Mouse (Mus musculus) liver, embryonic 13.5 days (tissue): ENCODE measurements around the gene Grin2a. TPM values are rescaled to one million over a fixed set of nuclear protein-coding genes. Genes with fewer than 3 reads are reported as not detected.

ENCODE experiments used
- ATAC-seq: fragments of 200-750 bp; cut with Nextera tagmentation; 2 replicates; pipeline ENCODE4 v1.8.0; 2017; ENCODE audit warnings: low read depth, mild to moderate bottlenecking, moderate number of reproducible peaks, moderate library complexity
- DNase-seq: peaks from one replicate; pipeline ENCODE4 v3.0.0; 2022
- H3K27ac ChIP-seq: fragments of 300-500 bp; sonication (generic); 2 replicates; pipeline ENCODE4 v1.5.1; 2015; ENCODE audit warnings: moderate library complexity, mild to moderate bottlenecking, inconsistent platforms
- H3K27me3 ChIP-seq: fragments of 300-500 bp; sonication (generic); 2 replicates; pipeline ENCODE4 v1.6.1; 2015; ENCODE audit warnings: mild to moderate bottlenecking, inconsistent platforms
- H3K36me3 ChIP-seq: fragments of 300-500 bp; sonication (generic); 2 replicates; pipeline ENCODE4 v1.6.1; 2015; ENCODE audit warnings: mild to moderate bottlenecking, inconsistent platforms
- H3K4me1 ChIP-seq: fragments of 300-500 bp; sonication (generic); replicated peaks from 2 replicates; pipeline ENCODE4 v1.6.1; 2015; ENCODE audit warnings: inconsistent platforms
- H3K4me2 ChIP-seq: fragments of 300-500 bp; sonication (generic); 2 replicates; pipeline ENCODE4 v1.6.1; 2015; ENCODE audit warnings: inconsistent platforms, mild to moderate bottlenecking, moderate library complexity
- H3K4me3 ChIP-seq: fragments of 300-500 bp; sonication (generic); replicated peaks from 2 replicates; pipeline ENCODE4 v1.5.1; 2015; ENCODE audit warnings: mild to moderate bottlenecking, inconsistent platforms
- H3K9ac ChIP-seq: fragments of 300-500 bp; sonication (generic); 2 replicates; pipeline ENCODE4 v1.6.1; 2015; ENCODE audit warnings: mild to moderate bottlenecking, inconsistent platforms
- H3K9me3 ChIP-seq: fragments of 300-500 bp; sonication (generic); replicated peaks from 2 replicates; pipeline ENCODE4 v1.6.1; 2016; ENCODE audit warnings: inconsistent platforms
- WGBS: fragments of 180-500 bp; shearing (Covaris S2); methylation state at CpG from one replicate; pipeline ENCODE4 v1.1.7; 2015; ENCODE audit not compliant: insufficient replicate concordance; 5-methylcytosine and 5-hydroxymethylcytosine counted together
- polyA plus RNA-seq: library from polyadenylated mRNA; unstranded; fragments of >200 nt; fragmentation: Nextera tagmentation; extraction: Ambion mirVana; gene quantifications from 2 replicates; pipeline ENCODE4 v1.2.1, GENCODE M21; 2015

Gene Grin2a
- polyA plus RNA-seq, 1 experiment from 2014 or later: 0.01 TPM

DNA sequence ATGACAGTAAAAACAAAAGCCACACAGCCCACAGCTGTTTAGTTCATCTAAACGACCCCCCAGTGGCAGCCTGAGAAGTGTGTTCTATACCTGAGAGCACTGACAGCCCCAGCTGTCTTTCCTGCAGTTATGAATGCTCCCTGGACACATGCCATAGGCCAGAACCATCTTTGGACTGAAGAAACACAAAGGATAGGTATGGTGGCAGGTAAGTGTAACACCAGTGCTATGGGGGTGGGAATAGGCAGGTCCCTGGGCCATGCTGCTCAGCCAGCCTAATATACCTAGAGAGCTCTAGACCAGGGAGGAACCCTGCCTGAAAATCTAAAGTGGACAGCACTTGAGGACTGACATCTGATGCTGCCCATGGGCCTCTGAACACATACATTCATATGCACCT lies 93.9 kb downstream of the Grin2a start:
- DNase-seq: no peak
- Histone ChIP-seq H3K4me2 (no peak overlapping the region), H3K4me3 (no peak overlapping the region), H3K9me3 (no peaks in the 10 kb centered on the region), H3K36me3 (no peaks in the 10 kb centered on the region), H3K4me1 (no peaks in the 10 kb centered on the region), H3K9ac (no peak overlapping the region), H3K27me3 (no peaks in the 10 kb centered on the region), H3K27ac (no peak overlapping the region)
- no peak for ATAC-seq
- 24% methylated on average over 1 of the region's 1 CpGs for WGBS

DNA sequence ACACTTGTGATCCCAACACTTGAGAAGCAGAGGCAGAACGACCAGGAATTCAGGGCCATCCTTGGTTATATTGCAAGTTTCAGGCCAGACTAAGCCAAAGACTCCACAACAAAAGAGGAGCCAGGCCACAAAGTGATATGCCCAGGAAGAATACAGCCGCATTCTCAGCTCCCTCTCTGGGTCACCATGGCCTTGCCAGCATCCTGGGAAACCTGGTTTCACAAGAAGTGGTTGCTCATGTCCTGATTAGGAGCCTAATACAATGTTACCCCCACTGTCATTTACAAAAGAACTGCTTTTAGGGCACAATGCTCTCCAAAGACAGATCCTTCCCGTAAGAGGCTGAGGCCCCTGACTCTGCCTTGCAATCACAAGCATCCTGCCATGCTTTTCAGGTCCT lies 94.4 kb downstream of the Grin2a start:
- Histone ChIP-seq H3K4me2 (no peak overlapping the region), H3K36me3 (no peaks in the 10 kb centered on the region), H3K4me3 (no peak overlapping the region), H3K4me1 (no peaks in the 10 kb centered on the region), H3K9me3 (no peaks in the 10 kb centered on the region), H3K27ac (no peak overlapping the region), H3K9ac (no peak overlapping the region), H3K27me3 (no peaks in the 10 kb centered on the region)
- ATAC-seq (no peak), DNase-seq (no peak)
- WGBS: 46% methylated on average over 3 of the region's 3 CpGs

DNA sequence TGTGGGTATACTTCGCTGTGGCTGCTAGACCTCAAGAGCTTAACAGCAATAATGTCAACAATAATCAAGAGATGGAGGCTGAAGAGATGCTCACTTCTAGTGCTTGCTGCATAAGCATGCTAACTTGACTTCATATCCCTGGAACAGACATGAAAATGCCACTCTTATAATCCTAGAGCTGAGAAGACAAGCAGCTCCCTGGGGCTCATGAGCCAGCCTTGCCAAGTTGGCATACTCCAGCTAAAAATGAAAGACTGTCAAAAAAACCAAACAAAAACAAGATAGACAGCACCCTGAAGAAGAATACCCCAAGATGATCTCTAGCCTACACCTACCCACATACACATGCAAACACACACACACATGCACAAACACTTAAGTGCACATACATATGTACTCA lies 95.2 kb downstream of the Grin2a start:
- Histone ChIP-seq H3K27ac (no peak overlapping the region), H3K9ac (no peak overlapping the region), H3K4me2 (no peak overlapping the region), H3K36me3 (no peaks in the 10 kb centered on the region), H3K4me3 (no peak overlapping the region), H3K9me3 (no peaks in the 10 kb centered on the region), H3K4me1 (no peaks in the 10 kb centered on the region), H3K27me3 (no peaks in the 10 kb centered on the region)
- ATAC-seq (no peak), DNase-seq (no peak)
- WGBS: 73% methylated on average over 1 of the region's 1 CpGs

DNA sequence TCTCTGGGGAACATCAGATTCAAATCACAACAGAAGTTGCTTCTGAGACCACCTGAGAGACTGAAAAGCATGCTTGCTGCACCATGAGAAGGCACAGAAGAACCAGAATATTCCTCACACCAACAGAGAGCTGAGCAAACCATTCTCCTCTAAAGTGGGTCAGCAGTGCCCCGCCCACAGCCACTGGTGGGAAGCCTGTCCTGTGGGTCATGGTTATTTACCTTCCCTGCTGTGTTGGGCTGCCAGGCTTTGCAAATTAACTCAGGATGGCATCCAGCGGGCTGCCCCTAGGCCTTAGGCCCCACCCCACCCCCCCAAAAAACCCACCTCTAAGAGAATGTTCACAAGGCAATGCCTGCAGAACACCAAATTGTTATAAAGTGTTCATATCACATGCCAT lies 96.2 kb downstream of the Grin2a start:
- DNase-seq (no peak), ATAC-seq (no peak)
- no peaks in the 10 kb centered on the region for H3K9me3 ChIP-seq
- no peaks in the 10 kb centered on the region for H3K36me3 ChIP-seq
- no peaks in the 10 kb centered on the region for H3K27me3 ChIP-seq
- H3K4me3 ChIP-seq: no peak overlapping the region
- no peak overlapping the region for H3K9ac ChIP-seq
- no peaks in the 10 kb centered on the region for H3K4me1 ChIP-seq
- 40% methylated on average over 2 of the region's 2 CpGs for WGBS
- H3K4me2 ChIP-seq: no peak overlapping the region
- H3K27ac ChIP-seq: no peak overlapping the region

DNA sequence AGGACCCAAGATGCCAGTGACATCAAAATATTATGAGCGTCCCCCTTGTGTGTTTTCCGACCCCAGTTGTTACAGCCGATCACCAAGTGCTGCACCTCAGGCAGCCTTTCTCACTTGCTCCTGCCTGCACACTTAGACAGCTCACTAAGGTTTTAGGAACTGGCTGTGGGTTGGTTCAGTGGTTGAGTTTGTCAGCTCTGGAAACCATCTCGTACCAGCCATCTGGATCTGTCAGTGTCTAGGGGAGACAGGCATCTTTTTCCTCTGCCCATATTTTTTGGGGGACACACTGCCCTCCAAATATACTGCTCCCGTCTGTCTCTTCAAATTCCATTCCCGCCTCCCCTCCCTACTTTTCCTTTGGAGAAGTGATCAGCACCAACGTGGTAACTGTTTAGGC lies 99.8 kb downstream of the Grin2a start:
- no peak overlapping the region for H3K27ac ChIP-seq

DNA sequence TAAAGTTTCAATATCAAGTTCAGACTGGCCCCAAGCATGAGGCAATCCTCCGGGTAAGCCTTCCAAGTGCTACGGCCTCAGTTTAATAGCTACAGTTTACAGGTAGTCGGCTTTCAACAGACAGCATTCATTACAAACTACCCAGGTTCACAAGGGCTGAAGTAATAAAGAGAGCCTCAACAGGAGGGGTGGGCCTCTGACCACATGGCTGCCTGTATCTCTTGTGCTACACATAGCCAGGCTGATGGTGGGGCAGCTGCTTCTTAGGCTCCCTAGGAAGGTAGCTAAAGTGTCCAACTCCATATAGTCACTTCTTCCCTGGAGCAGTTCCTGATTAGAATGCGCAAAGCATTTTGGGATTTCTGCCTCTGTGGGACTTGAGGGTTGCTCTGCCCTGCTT lies 109.2 kb downstream of the Grin2a start:
- no peak overlapping the region for H3K27ac ChIP-seq
- no peak for ATAC-seq
- 68% methylated on average over 4 of the region's 4 CpGs for WGBS
- no peaks in the 10 kb centered on the region for H3K27me3 ChIP-seq
- DNase-seq: no peak
- no peak overlapping the region for H3K9ac ChIP-seq
- H3K36me3 ChIP-seq: no peaks in the 10 kb centered on the region
- no peaks in the 10 kb centered on the region for H3K4me1 ChIP-seq
- H3K9me3 ChIP-seq: no peaks in the 10 kb centered on the region
- H3K4me2 ChIP-seq: no peak overlapping the region
- H3K4me3 ChIP-seq: no peak overlapping the region

More for the DNA sequence above, 99.8 kb downstream of the Grin2a start:
- WGBS: 68% methylated on average over 7 of the region's 7 CpGs
- ATAC-seq: no peak
- no peaks in the 10 kb centered on the region for H3K36me3 ChIP-seq
- no peak overlapping the region for H3K4me3 ChIP-seq
- H3K4me1 ChIP-seq: no peaks in the 10 kb centered on the region
- H3K27me3 ChIP-seq: no peaks in the 10 kb centered on the region
- no peak overlapping the region for H3K9ac ChIP-seq
- H3K9me3 ChIP-seq: no peaks in the 10 kb centered on the region
- no peak overlapping the region for H3K4me2 ChIP-seq
- no peak for DNase-seq

DNA sequence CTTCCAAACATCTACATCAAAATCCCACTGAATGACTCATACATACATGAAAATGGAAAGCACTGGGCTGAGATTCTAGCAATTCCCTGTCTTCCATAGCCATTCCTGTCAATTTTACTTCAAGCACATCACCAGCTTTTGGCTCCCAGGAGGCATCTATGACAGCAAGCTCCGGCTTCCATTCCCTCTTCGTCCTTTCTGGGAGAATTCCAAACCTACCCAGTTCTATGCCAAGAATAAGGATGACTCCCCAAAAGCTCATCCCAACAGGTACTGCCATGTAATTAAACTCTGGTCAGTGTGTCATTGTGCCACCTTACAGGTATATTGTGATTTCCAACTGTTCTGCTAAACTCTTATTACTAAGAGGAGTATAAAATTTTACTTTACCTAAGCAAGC lies 111.2 kb downstream of the Grin2a start:
- H3K4me1 ChIP-seq: no peaks in the 10 kb centered on the region
- H3K27me3 ChIP-seq: no peaks in the 10 kb centered on the region
- H3K4me3 ChIP-seq: no peak overlapping the region
- no peak overlapping the region for H3K9ac ChIP-seq
- DNase-seq (no peak), ATAC-seq (no peak)
- H3K36me3 ChIP-seq: no peaks in the 10 kb centered on the region
- 76% methylated on average over 2 of the region's 2 CpGs for WGBS
- H3K4me2 ChIP-seq: no peak overlapping the region
- no peak overlapping the region for H3K27ac ChIP-seq
- no peaks in the 10 kb centered on the region for H3K9me3 ChIP-seq

DNA sequence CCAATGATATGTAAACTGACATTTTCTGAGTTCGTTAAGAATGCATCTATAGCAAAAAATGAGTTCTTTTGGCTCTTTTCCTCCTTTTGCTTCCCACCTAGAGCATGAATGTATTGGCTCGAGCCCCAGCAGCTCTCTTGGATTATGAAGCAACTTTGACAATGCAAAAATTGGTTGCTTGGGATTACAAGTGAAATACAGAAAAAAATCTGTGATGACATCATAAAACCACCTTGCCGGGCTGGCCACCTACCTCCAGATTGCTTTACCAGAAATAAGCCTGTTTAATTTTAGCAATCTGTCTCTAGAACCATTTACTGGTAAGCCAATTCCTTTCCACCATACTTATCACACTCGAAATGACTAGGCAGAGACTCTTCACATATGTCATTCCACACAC lies 112.9 kb downstream of the Grin2a start:
- Histone ChIP-seq H3K9me3 (0 out of 2 replicates have a peak, but pooled peaks cover 4% of the 10 kb centered on the region), H3K9ac (no peak overlapping the region), H3K27ac (no peak overlapping the region), H3K4me1 (no peaks in the 10 kb centered on the region), H3K36me3 (no peaks in the 10 kb centered on the region), H3K4me2 (no peak overlapping the region), H3K27me3 (no peaks in the 10 kb centered on the region), H3K4me3 (no peak overlapping the region)
- WGBS: 48% methylated on average over 4 of the region's 4 CpGs
- no peak for ATAC-seq
- DNase-seq: no peak

DNA sequence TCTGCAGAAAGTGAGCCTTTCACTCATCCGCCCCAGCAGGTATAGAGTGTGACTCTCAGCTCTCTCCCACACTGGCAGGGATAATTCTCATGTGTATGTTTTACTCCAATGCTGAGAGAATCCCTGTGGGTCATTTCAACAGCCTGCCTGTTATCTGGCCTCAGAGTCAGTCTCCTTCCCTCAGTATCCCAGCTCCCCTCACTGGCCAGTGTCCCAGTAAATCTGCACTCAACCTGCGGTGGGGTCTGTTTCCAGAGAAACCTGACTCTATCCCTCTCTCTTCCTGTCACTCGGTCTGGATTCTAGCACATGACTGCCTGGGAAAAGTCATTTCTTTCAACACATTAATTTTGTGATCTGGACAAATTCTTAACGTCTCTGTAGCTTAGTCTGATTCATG lies 122.4 kb downstream of the Grin2a start:
- Histone ChIP-seq H3K9ac (no peak overlapping the region), H3K9me3 (no peaks in the 10 kb centered on the region), H3K27me3 (no peaks in the 10 kb centered on the region), H3K36me3 (no peaks in the 10 kb centered on the region), H3K4me1 (no peaks in the 10 kb centered on the region), H3K27ac (no peak overlapping the region), H3K4me2 (no peak overlapping the region), H3K4me3 (no peak overlapping the region)
- 43% methylated on average over 4 of the region's 4 CpGs for WGBS
- no peak for DNase-seq
- no peak for ATAC-seq

DNA sequence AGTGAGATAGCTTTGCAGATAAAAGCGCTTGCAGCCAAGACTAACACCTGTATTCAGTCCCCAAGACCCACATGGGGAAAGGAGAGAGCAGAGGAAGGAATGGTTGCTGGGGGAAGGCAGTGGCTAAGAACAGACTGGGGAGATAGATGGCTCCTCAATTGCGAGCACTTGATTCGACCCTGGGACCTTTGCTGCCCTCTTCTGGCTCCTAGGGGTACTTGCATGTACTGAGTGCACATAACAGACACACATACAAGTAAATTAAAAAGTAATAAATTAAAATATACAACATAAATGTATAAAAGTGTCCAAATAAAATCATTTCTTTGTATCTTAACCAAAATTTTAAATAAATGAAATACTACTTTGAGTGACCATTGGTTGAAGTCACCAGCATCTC lies 129.7 kb downstream of the Grin2a start:
- ATAC-seq (no peak), DNase-seq (no peak)
- H3K4me3 ChIP-seq: no peak overlapping the region
- H3K9me3 ChIP-seq: no peaks in the 10 kb centered on the region
- WGBS: 59% methylated on average over 3 of the region's 3 CpGs
- H3K27ac ChIP-seq: no peak overlapping the region
- no peak overlapping the region for H3K4me2 ChIP-seq
- no peaks in the 10 kb centered on the region for H3K4me1 ChIP-seq
- H3K27me3 ChIP-seq: no peaks in the 10 kb centered on the region
- H3K36me3 ChIP-seq: no peaks in the 10 kb centered on the region
- H3K9ac ChIP-seq: no peak overlapping the region

DNA sequence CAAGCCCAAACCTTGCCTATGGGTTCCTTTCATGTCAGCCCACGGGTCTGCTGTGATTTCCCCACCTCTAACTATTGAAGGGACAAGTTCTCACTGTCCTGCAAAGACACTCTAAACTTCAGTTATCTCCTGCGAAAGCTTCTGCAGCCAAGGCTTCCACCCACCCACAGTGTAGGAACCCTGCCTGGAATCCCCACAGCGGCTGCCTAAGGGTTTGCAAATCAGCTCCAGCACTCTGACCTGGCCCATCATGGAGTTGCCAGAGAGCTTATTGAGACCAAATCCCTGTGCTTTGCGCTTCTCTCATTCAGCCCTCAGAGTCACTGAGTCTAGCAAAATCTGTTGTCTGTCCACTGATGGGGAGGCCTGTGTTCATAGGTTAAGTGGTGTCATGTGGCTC lies 130.3 kb downstream of the Grin2a start:
- DNase-seq: no peak
- no peaks in the 10 kb centered on the region for H3K36me3 ChIP-seq

DNA sequence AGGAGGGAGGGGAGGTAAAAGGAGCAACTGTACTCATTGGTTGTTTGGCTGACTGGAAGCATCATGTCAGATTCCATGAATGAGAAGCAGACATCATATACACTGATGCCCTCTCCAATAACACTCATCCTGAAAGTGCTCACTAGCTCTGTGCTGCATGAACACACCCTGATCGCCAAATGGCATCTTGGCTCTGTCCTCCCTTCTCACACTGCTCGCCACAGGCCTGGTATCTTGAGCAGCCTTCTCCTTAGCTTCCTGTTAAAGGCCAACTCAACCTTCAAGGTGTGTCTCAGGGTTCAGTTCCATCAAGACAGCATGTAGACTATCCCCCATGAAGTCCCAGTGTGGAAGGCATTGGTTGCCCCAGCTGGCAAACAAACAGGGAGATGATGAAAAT lies 137.6 kb downstream of the Grin2a start:
- no peak for ATAC-seq
- 52% methylated on average over 2 of the region's 2 CpGs for WGBS

More for the DNA sequence above, 130.3 kb downstream of the Grin2a start:
- no peak for ATAC-seq
- H3K27ac ChIP-seq: no peak overlapping the region
- no peak overlapping the region for H3K9ac ChIP-seq
- no peaks in the 10 kb centered on the region for H3K27me3 ChIP-seq
- no peak overlapping the region for H3K4me2 ChIP-seq
- H3K9me3 ChIP-seq: no peaks in the 10 kb centered on the region
- H3K4me1 ChIP-seq: no peaks in the 10 kb centered on the region
- H3K4me3 ChIP-seq: no peak overlapping the region
- WGBS: 57% methylated on average over 4 of the region's 4 CpGs

More for the DNA sequence above, 137.6 kb downstream of the Grin2a start:
- H3K27ac ChIP-seq: no peak overlapping the region
- no peak for DNase-seq
- no peak overlapping the region for H3K9ac ChIP-seq
- H3K4me3 ChIP-seq: no peak overlapping the region
- H3K9me3 ChIP-seq: no peaks in the 10 kb centered on the region
- H3K27me3 ChIP-seq: no peaks in the 10 kb centered on the region
- no peaks in the 10 kb centered on the region for H3K4me1 ChIP-seq
- H3K4me2 ChIP-seq: no peak overlapping the region
- no peaks in the 10 kb centered on the region for H3K36me3 ChIP-seq
